Mouse (Mus musculus) intestine, embryonic 16.5 days (tissue): Measurements from ENCODE around the gene Cyp2t4. TPM values are rescaled to one million over a fixed set of nuclear protein-coding genes. Genes with fewer than 3 reads are reported as not detected.

Experiments used
- microRNA counts: library from miRNA; unstranded; fragments of <30 nt; microRNA quantifications from one replicate; lab custom pipeline; 2016
- microRNA-seq: library from miRNA; unstranded; fragments of <30 nt; microRNA quantifications from one replicate; pipeline ENCODE4, GENCODE M21; 2016
- polyA plus RNA-seq: library from polyadenylated mRNA; unstranded; fragments of >200 nt; fragmentation: Nextera tagmentation; extraction: Ambion mirVana; gene quantifications from 2 replicates; pipeline ENCODE4 v1.2.1, GENCODE M21; 2015

Gene Cyp2t4
- polyA plus RNA-seq, 1 experiment from 2014 or later = 0.09 TPM

MicroRNAs within 50 kb of the gene (microRNA counts, 519-probe panel; counts per million panel counts)
- microRNA mmu-miR-1191 (lab: Ali Mortazavi, UCI) = 726 counts per million, percentile 2 among the panel's probes with 10 or more counts

Small RNA genes lying within 50 kb of the gene (microRNA-seq; reads per million reads assigned to microRNA genes)
- gene Mir1191 = 2.3 reads per million, percentile 2 among the genes with 10 or more reads in this experiment
- gene Mir3101 = 1.4 reads per million

Other genes with a start within 250 kb of the Cyp2t4 start
- gene Cyp2a22, start 214.3 kb upstream of the Cyp2t4 start, polyA plus RNA-seq = not detected in 2 replicates
- 0.23 TPM in 1 of 2 replicates, not detected in the other for gene Cyp2a12, start 124.6 kb upstream of the Cyp2t4 start, polyA plus RNA-seq
- gene Cyp2f2, start 33.8 kb upstream of the Cyp2t4 start, polyA plus RNA-seq = 0.17 TPM in 1 of 2 replicates, not detected in the other
- gene Egln2, start 13.1 kb downstream of the Cyp2t4 start, polyA plus RNA-seq = 66.1 and 72.4 TPM in 2 replicates
- gene Rab4b, start 25.2 kb downstream of the Cyp2t4 start, polyA plus RNA-seq = 69.9 and 70.1 TPM in 2 replicates
- not detected in 2 replicates for gene Gm21983, start 27.4 kb downstream of the Cyp2t4 start, polyA plus RNA-seq
- gene Mia, start 27.4 kb downstream of the Cyp2t4 start, polyA plus RNA-seq = 3.8 and 5.1 TPM in 2 replicates
- gene BC024978, start 42.1 kb downstream of the Cyp2t4 start, polyA plus RNA-seq = 2.8 and 2.9 TPM in 2 replicates
- gene Snrpa, start 42.6 kb downstream of the Cyp2t4 start, polyA plus RNA-seq = 227 and 251 TPM in 2 replicates
- gene Itpkc, start 74.9 kb downstream of the Cyp2t4 start, polyA plus RNA-seq = 8.3 and 9.5 TPM in 2 replicates
- 25.5 and 26.3 TPM in 2 replicates for gene Coq8b, start 79.3 kb downstream of the Cyp2t4 start, polyA plus RNA-seq
- 9.1 and 10.8 TPM in 2 replicates for gene Numbl, start 104.7 kb downstream of the Cyp2t4 start, polyA plus RNA-seq
- gene Ltbp4, start 184.0 kb downstream of the Cyp2t4 start, polyA plus RNA-seq = 70.2 and 79.2 TPM in 2 replicates
- gene Shkbp1, start 202.3 kb downstream of the Cyp2t4 start, polyA plus RNA-seq = 35.6 and 37.8 TPM in 2 replicates
- 1.6 TPM in 1 of 2 replicates, not detected in the other for gene Gm20479, start 203.7 kb downstream of the Cyp2t4 start, polyA plus RNA-seq